Mouse (Mus musculus): ENCODE results near the gene Gpc1. TPM values are rescaled to one million over a fixed set of nuclear protein-coding genes. Genes with fewer than 3 reads are reported as not detected.

The Gpc1 gene
- polyA plus RNA-seq, 1 experiment from 2014 or later, result 14.5 TPM

DNA sequence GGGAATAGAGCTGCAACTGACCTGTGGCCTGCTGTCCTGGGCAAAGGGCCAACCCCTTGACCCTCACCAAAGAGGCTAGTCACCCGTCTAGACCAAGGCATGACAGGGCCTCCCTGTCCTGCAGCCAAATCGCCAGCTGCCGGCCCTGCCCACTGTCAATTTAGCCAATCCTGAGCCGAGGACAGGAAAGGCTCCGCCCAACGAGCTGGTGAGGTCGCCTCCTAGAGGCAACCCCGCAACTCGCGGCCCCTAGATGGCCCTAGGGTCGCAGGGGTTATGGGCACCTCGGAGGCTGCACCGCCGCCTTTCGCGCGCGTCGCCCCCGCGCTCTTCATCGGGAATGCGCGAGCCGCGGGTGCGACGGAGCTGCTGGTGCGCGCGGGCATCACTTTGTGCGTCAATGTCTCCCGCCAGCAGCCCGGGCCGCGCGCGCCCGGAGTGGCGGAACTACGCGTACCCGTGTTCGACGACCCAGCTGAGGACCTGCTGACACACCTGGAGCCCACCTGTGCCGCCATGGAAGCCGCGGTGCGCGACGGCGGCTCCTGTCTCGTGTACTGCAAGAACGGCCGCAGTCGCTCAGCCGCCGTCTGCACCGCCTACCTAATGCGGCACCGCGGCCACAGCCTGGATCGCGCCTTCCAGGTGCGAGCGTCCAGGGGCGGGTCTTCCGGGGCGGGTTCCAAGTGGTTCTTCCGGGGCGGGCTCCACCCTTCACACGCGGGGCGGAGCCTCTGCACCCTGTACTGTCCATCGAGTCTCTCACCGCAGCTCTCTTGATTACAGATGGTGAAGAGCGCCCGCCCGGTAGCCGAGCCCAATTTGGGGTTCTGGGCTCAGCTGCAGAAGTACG, 75.6 kb downstream of the Gpc1 start, which contains the start of gene Dusp28:
Gene Dusp28 (plus strand): TSS at position 203 of the 853 bp plus-strand sequence.
- peaks cover 9% of the 10 kb centered on the region for H3K27me3 ChIP-seq (replicated peaks; ENCODE audit: control insufficient read depth, insufficient read depth, low read length)
- peak within 1 kb of the TSS; percentile 86 for H3K4me2 ChIP-seq
- H3K36me3 ChIP-seq (ENCODE audit: control insufficient read depth, insufficient read depth, low read length), result no peaks in the 10 kb centered on the region
- DNase-seq (ENCODE audit: low spot score) (peak; percentile 86), ATAC-seq (replicated peaks; ENCODE audit: low FRiP score) (peak; percentile 88)
- under 1% methylated on average over 81 of the region's 81 CpGs for WGBS
- peaks cover 25% of the 10 kb centered on the region for H3K4me1 ChIP-seq (replicated peaks; ENCODE audit: control insufficient read depth, insufficient read depth, low read length)
- no peaks in the 10 kb centered on the region for H3K9me3 ChIP-seq (ENCODE audit: control insufficient read depth, low read length)
- peak within 1 kb of the TSS; percentile 83 for H3K4me3 ChIP-seq (ENCODE audit: low read depth, low read length)
- H3K27ac ChIP-seq (ENCODE audit: low read depth, low read length), result peak within 1 kb of the TSS; percentile 87
- peak within 1 kb of the TSS; percentile 81 for H3K9ac ChIP-seq (ENCODE audit: low read depth, low read length)

DNA sequence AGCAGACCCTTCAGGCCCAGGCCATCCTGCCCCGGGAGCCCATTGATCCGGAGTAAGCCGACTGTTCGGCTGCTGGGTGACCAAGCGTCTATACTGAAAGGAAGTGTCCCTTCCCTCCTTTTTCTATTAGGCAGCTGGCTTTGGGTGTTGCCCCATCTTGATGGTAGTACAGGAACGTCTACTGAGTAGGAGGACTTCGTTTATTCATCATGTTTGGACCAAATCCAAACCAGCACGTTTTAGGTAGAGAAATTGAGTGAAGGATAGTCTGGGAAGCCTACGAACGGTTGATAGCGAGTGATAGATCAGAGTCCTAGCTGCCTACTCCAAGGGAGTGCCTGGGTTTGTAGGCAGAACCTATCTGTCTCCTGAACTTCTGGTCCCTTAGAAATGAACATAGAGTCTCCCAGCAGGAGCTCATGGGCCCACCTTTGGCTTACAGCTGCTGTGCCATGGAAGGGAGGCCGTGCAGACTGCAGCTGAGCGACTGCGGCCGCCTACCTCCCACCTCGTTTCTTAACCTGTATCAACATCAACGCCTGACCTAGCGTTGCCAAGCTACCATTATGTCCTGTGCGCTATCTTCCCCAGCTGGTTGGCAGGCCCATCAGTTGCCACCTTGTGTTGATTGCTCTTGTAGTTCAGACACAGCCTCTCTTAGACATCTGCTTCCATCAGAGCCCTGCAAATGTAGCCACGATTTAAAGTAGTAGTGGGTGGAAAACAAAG, 76.4 kb downstream of the Gpc1 start:
- peak overlapping the region; percentile 86 for H3K4me2 ChIP-seq
- peaks cover 27% of the 10 kb centered on the region for H3K4me1 ChIP-seq (replicated peaks; ENCODE audit: control insufficient read depth, insufficient read depth, low read length)
- H3K9ac ChIP-seq (ENCODE audit: low read depth, low read length), result peak overlapping the region; percentile 81
- WGBS, result 45% methylated on average over 20 of the region's 20 CpGs
- H3K9me3 ChIP-seq (ENCODE audit: control insufficient read depth, low read length), result no peaks in the 10 kb centered on the region
- ATAC-seq (replicated peaks; ENCODE audit: low FRiP score) (peak; percentile 8), DNase-seq (ENCODE audit: low spot score) (no peak)
- 0 out of 2 replicates have a peak, but pooled peaks cover 3% of the 10 kb centered on the region for H3K27me3 ChIP-seq (replicated peaks; ENCODE audit: control insufficient read depth, insufficient read depth, low read length)
- peak overlapping the region; percentile 83 for H3K4me3 ChIP-seq (ENCODE audit: low read depth, low read length)
- H3K27ac ChIP-seq (ENCODE audit: low read depth, low read length), result peak overlapping the region; percentile 87
- no peaks in the 10 kb centered on the region for H3K36me3 ChIP-seq (ENCODE audit: control insufficient read depth, insufficient read depth, low read length)

DNA sequence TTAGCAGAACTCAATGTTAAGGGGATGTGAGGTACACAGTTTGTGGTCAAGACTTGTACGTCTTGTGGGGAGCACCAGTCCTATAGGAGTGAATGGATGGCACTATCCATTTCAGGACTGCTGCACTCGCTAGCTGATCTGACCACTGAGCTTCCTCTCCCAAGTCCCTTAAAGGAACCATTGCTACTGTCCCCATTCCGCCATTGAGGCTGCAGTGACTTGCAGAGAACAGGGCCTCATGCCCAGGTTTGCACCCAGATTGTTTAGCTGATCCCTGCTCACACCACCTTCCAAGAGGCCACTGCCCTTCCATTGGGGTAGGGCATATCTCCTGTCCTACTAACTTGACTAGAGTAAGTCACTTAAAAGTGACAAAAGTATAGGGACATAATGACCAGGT, 77.2 kb downstream of the Gpc1 start:
- Histone ChIP-seq H3K4me3 (ENCODE audit: low read depth, low read length) (no peak overlapping the region), H3K4me1 (replicated peaks; ENCODE audit: control insufficient read depth, insufficient read depth, low read length) (peaks cover 23% of the 10 kb centered on the region), H3K9me3 (ENCODE audit: control insufficient read depth, low read length) (no peaks in the 10 kb centered on the region), H3K9ac (ENCODE audit: low read depth, low read length) (no peak overlapping the region), H3K27me3 (replicated peaks; ENCODE audit: control insufficient read depth, insufficient read depth, low read length) (no peaks in the 10 kb centered on the region), H3K27ac (ENCODE audit: low read depth, low read length) (no peak overlapping the region), H3K36me3 (ENCODE audit: control insufficient read depth, insufficient read depth, low read length) (no peaks in the 10 kb centered on the region), H3K4me2 (no peak overlapping the region)
- 83% methylated on average over 3 of the region's 3 CpGs for WGBS
- DNase-seq (ENCODE audit: low spot score) (no peak), ATAC-seq (replicated peaks; ENCODE audit: low FRiP score) (no peak)

- Histone ChIP-seq H3K36me3 (ENCODE audit: control insufficient read depth, insufficient read depth, low read length) (no peaks in the 10 kb centered on the region), H3K9me3 (ENCODE audit: control insufficient read depth, low read length) (no peaks in the 10 kb centered on the region), H3K4me1 (replicated peaks; ENCODE audit: control insufficient read depth, insufficient read depth, low read length) (peaks cover 23% of the 10 kb centered on the region), H3K9ac (ENCODE audit: low read depth, low read length) (no peak overlapping the region), H3K27ac (ENCODE audit: low read depth, low read length) (no peak overlapping the region), H3K4me3 (ENCODE audit: low read depth, low read length) (no peak overlapping the region), H3K27me3 (replicated peaks; ENCODE audit: control insufficient read depth, insufficient read depth, low read length) (no peaks in the 10 kb centered on the region), H3K4me2 (no peak overlapping the region)
- DNase-seq (ENCODE audit: low spot score), result no peak
- 68% methylated on average over 4 of the region's 4 CpGs for WGBS
- ATAC-seq (replicated peaks; ENCODE audit: low FRiP score), result no peak
Observed at GRCm38 (mm10) chr1:92909068-92909467, 77.6 kb downstream of the Gpc1 start.

MicroRNAs within 50 kb of the gene (microRNA counts, 519-probe panel; counts per million panel counts)
- microRNA mmu-miR-149, result 3,933 counts per million, percentile 19 among the panel's probes with 10 or more counts

Small RNA genes lying within 50 kb of the gene (microRNA-seq; reads per million reads assigned to microRNA genes)
- gene Mir149 (ENCODE audit: borderline number of aligned reads), result 3,263 reads per million, percentile 86 among the genes with 10 or more reads in this experiment

Other genes with a start within 250 kb of the Gpc1 start
- gene Olfr1412, start 245.9 kb upstream of the Gpc1 start, polyA plus RNA-seq (2014; fragmentation: Nextera tagmentation; extraction: Ambion mirVana), result not detected in 2 replicates
- not detected in 2 replicates for gene Olfr1411, start 237.2 kb upstream of the Gpc1 start, polyA plus RNA-seq (2014; fragmentation: Nextera tagmentation; extraction: Ambion mirVana)
- not detected in 2 replicates for gene Olfr1410, start 225.9 kb upstream of the Gpc1 start, polyA plus RNA-seq (2014; fragmentation: Nextera tagmentation; extraction: Ambion mirVana)
- not detected in 2 replicates for gene Olfr12, start 213.9 kb upstream of the Gpc1 start, polyA plus RNA-seq (2014; fragmentation: Nextera tagmentation; extraction: Ambion mirVana)
- 320 and 354 TPM in 2 replicates for gene Cops9, start 189.7 kb upstream of the Gpc1 start, polyA plus RNA-seq (2014; fragmentation: Nextera tagmentation; extraction: Ambion mirVana)
- gene Otos, start 182.8 kb upstream of the Gpc1 start, polyA plus RNA-seq (2014; fragmentation: Nextera tagmentation; extraction: Ambion mirVana), result not detected in 2 replicates
- gene Ankmy1, start 71.3 kb downstream of the Gpc1 start, polyA plus RNA-seq (2014; fragmentation: Nextera tagmentation; extraction: Ambion mirVana), result 0.16 and 0.25 TPM in 2 replicates
- 8.1 and 10.7 TPM in 2 replicates for gene Dusp28, start 75.3 kb downstream of the Gpc1 start, polyA plus RNA-seq (2014; fragmentation: Nextera tagmentation; extraction: Ambion mirVana)
- 24.7 and 26.5 TPM in 2 replicates for gene Rnpepl1, start 79.1 kb downstream of the Gpc1 start, polyA plus RNA-seq (2014; fragmentation: Nextera tagmentation; extraction: Ambion mirVana)
- gene Capn10, start 102.7 kb downstream of the Gpc1 start, polyA plus RNA-seq (2014; fragmentation: Nextera tagmentation; extraction: Ambion mirVana), result 20.9 and 21.3 TPM in 2 replicates
- 0.27 and 0.71 TPM in 2 replicates for gene Gpr35, start 119.2 kb downstream of the Gpc1 start, polyA plus RNA-seq (2014; fragmentation: Nextera tagmentation; extraction: Ambion mirVana)
- gene Aqp12, start 174.7 kb downstream of the Gpc1 start, polyA plus RNA-seq (2014; fragmentation: Nextera tagmentation; extraction: Ambion mirVana), result not detected in 2 replicates

Data from liver, embryonic 11.5 days (tissue).